Mouse (Mus musculus): ENCODE results near the gene Slc4a1ap.
"Not testable (repeated sequence)": the region's sequence is repeated elsewhere in the genome, so short reads cannot be mapped to it uniquely, and the experiment has no call there.

Gene Slc4a1ap

DNA sequence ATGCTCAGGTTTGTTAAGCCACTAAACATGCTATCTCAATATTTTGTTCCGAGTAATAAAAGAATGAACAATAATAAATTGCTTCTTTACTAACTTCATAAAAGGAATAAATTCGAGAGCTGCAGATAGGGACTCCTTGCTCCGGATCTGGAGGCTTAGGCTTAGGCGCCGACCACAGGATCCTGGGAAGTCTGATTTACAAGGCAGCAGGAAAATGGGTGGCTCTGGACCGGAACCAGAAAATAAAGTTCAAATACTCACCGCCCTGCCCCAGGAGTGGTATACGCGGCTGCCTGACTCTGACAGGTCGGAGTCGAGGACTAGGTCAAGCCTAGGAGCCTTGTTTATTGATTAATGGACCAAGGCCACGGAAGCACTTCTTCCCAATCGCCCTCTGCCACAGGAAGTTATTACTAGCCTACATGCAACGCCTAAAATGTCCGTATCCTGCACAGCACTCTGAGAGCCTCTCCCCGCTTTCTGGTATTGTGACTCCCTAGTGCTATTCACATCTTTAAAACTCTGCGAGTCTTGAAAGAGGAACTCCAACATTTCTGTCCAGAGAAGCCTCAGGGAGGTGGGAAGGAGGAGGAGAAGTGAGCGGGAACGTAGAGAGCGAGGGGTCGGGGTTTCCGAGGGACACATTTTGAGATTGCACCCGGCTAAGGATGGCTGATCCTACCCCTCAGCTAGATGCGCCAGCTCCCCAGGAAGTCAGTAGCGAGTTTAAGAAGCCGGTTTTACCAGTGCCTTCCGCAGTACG, at the start of gene Slc4a1ap:
Gene Slc4a1ap (plus strand): TSS at position 642 of the 763 bp plus-strand sequence.
- DNase-seq (ENCODE audit: extremely low read depth, low read depth, low spot score), result peak; percentile 21

GRCm38 (mm10) chr5:31480536-31480935, 46.3 kb upstream of the Slc4a1ap start:
- no peak for DNase-seq (ENCODE audit: extremely low read depth, low read depth, low spot score)

DNA sequence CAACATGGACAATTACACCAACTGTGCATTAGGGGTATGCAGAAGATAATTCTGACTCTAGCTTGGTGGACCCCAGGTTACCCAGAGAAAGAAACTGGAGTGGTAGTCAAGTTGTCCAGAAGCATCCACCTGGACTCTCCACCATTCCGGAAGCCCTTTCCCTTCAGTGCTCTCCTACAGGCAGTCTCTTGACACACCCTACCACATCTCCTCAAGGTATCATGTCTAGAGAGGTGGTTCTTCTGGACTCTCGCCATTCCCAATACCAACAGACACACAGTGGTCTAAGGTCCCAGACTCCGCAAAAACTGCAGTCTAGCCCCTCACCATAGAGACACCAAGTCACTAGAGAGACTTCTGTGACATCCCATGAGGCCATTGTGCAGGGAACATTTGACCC, 41.4 kb upstream of the Slc4a1ap start, which contains the start of gene 4930548H24Rik:
Gene 4930548H24Rik (plus strand): TSS at position 301 of the 400 bp plus-strand sequence.
- DNase-seq (ENCODE audit: extremely low read depth, low read depth, low spot score), result no peak

- no peak for DNase-seq (ENCODE audit: extremely low read depth, low read depth, low spot score)
Measured at GRCm38 (mm10) chr5:31487889-31488288, 38.9 kb upstream of the Slc4a1ap start.

DNA sequence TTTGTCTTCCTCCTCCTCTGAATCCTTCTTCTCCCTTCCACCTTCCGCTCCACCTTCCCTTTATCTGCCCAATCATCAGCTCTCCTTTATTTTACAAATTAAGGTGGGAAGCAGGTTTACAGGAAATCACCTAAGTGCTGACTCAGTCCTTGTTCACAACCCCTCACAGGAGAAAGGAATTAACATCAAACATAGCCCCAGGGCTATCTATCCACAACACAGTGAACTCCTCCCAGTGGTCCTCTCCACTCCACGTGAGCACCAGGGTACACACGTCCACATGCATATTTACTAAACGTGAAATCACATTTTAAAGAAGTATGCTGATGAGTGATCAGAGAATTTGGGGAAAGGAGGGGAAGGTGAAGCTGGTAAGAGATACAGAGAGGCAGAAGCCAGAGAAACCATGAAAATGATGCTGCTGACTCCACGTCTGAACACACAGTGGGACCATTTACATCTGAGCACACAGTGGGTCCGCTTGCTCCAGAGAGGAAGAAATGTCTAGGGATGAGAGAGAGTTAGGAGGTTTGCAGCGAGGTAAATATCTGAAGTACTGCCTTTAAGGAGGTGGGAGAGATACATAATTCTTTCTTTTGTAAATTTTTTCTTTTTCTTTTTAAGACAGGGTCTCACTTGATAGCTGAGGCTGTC, 37.6 kb upstream of the Slc4a1ap start:
- no peak for DNase-seq (ENCODE audit: extremely low read depth, low read depth, low spot score)

DNA sequence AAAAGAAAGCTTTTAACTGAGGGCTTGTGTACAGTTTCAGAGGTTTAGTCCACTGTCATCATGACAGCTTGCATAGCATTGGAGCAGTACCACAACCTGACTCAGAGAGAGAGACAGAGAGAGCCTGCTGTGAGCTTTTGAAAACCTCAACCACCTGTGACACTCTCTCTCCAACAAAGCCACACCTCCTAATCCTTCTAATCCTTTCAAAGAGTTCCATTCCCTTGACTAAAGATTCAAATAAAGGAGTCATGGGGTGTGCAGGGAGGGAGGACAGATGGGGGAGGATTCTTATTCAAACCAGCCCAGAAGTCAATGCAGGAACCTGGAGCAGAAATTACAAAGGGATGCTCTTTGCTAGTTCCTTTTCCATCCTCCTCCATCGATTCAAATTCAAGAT, 34.8 kb upstream of the Slc4a1ap start:
- DNase-seq (ENCODE audit: extremely low read depth, low read depth, low spot score), result no peak

DNA sequence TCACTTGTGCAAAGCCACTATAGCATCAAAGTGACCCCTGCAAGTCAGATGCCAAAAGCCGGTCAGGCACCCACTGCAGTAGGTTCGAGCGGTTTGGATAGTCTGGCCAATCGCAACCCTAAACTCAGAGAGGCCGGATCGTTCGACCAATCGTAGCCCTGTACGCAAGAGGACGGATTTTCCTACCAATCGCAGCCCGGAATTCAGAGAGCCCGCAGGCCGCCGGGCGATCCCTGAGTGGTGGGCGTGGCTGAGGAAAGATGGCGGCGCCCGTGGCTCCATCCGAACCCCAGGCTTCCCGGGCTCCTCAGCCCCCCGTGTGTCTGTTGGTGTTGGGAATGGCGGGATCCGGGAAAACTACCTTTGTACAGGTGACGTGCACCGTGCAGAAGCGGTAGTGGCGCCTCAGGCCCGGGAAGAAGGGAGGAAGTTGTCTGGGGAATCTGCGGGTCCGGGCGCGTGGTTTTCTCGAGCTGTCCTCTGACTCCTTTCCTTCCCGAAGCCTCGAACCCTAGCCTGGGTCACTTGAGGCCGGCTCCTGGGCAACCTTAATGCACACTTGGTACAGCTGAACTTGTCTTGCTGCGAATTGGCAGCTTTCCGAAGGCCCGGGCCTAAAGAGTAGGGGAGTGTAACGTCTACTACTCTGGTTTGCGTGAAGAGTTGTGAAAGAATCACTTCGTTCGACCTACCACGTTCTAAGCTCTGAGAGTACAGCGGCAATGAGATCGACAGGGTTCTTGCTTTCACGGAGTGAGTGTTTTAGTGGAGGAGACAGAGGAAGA, 32.1 kb upstream of the Slc4a1ap start, which contains the start of gene Gpn1:
Gene Gpn1 (plus strand): TSS at position 229 of the 785 bp plus-strand sequence.
- peak; percentile 45 for DNase-seq (ENCODE audit: extremely low read depth, low read depth, low spot score)

DNA sequence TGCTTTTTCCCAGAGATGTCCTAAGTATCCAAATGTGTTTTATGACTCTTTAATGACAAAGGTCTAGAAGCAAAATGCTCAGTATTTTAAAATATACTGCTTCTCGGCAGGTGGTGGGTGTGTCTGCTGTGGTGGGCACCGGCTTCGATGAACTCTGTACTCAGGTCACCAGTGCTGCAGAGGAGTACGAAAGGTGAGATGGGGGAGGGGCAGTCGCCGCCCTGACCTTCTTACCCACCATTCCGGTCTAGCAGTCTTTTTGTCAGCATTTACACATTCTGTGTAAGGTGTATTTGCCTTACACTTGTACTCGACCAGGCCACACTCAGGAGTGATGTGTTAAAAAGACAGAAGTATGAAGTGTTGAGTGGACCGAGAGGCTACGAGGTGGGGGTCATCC, 22.0 kb upstream of the Slc4a1ap start:
- DNase-seq (ENCODE audit: extremely low read depth, low read depth, low spot score), result no peak

DNA sequence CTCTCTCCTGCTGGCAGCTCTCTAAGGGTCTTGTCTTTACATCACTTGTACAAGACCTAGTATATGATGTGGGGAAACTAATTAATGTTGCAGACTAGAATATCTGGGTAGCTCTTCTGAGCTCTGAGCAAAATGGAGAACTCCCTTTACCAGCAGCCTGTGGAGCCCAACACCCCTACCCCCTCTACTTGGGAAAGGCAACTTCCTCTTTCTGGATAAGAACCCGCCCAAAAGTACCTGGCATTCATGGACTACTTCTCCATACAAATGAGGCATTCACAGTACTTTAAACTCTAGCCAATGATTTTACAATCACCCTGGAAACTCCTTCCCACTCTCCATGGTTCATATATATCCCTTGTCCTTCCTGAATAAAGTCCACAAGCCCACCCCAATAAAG, 14.3 kb upstream of the Slc4a1ap start:
- DNase-seq (ENCODE audit: extremely low read depth, low read depth, low spot score), result no peak

DNA sequence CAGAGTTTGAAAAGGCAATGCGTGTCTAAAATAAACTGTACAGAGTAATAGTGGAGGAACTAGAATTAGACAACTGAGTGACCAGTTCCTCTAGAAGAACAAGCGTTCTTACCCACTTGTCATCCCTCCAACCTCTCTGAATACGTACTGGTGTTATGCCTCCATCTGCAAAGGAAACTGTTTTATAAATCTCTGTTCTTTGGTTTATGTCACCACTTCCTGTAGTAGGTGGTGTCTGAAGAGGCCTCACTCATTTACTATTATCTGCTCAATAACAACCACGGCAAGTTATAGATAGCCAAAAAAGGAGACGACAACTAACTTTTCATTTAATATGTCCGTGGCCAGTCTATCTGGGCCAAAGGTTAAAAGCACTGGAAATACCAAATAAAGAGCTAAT, 6.2 kb upstream of the Slc4a1ap start:
- DNase-seq (ENCODE audit: extremely low read depth, low read depth, low spot score), result no peak

DNA sequence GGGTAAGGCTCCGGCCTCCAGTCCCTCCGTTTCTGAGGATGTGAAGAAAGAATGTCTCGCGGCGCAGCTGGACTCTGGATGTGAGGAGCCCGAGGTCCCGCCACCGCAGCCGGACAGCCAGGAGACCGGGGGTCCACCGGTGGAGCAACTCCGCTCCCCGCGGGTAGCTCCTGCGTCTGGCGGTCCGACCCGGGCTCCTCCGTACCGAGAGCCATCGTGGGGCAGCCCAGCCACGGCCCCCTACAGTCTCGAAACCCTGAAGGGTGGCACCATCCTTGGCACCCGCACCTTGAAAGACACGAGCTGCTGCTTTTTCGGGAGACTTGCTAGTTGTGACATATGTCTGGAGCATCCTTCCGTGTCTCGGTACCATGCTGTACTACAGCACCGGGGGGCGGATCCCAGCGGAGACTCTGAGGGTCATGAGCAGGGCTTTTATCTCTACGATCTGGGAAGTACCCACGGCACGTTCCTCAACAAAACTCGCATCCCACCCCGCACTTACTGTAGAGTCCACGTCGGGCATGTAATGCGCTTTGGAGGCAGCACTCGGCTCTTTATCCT, 404 bp downstream of the Slc4a1ap start:
- DNase-seq (ENCODE audit: extremely low read depth, low read depth, low spot score), result no peak

DNA sequence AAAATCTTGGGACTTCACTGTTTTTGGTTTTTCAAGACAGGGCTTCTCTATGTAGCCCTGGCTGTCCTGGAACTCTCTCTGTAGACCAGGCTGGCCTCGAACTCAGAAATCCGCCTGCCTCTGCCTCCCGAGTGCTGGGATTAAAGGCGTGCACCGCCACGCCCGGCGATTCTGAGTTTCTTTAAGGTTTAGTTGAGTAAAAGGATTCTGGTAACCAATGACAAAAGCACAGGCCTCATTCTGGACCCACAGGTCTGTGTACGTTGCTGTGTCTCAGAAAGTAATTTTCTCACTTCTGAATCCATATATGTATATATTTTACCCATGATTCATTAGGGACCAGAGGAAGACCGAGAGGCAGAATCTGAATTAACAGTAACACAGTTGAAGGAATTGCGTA, 912 bp downstream of the Slc4a1ap start, which contains the start of gene Supt7l:
Gene Supt7l (minus strand): TSS at position 101 of the 400 bp plus-strand sequence.
- not testable (repeated sequence) for DNase-seq (ENCODE audit: extremely low read depth, low read depth, low spot score)

DNA sequence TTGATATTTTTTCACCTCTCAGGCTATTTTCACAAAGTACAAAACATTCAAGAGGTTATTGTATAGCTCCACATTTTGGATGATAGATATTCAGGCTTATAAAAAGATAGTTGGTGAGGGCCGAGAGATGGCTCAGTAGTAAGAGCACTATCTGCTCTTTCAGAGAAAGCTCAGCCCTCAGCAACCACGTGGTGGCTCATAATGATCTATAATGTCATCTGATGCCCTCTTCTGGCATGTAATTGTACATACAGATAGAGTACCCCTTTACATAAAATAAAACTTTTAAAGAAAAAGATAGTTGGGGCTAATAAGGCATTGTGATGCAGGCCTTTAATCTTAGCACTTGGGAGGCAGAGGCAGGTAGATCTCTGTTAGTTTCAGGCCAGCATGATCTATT, 1.8 kb downstream of the Slc4a1ap start:
- no peak for DNase-seq (ENCODE audit: extremely low read depth, low read depth, low spot score)

DNA sequence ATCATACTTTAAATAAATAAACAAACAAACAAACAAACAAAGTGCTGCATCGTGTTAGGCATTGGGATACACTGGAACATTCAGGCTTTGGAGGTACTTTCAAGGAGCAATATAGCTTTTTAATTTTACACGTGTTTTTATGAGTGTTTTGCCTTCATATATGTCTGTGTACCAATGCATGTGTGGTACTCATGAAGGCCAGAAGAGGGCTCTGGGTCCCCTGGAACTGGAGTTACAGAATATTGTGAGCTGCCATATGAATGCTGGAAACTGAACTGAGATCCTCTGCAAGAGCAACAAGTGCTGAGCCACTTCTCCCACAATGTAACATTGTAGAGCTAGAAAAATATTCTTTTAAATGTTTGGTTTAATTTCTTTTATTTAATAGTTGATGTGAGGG, 8.4 kb downstream of the Slc4a1ap start:
- DNase-seq (ENCODE audit: extremely low read depth, low read depth, low spot score), result no peak

- DNase-seq (ENCODE audit: extremely low read depth, low read depth, low spot score), result no peak
Measured at GRCm38 (mm10) chr5:31559401-31559800, 32.6 kb downstream of the Slc4a1ap start.

- DNase-seq (ENCODE audit: extremely low read depth, low read depth, low spot score), result no peak
Measured at GRCm38 (mm10) chr5:31560352-31560751, 33.6 kb downstream of the Slc4a1ap start.

DNA sequence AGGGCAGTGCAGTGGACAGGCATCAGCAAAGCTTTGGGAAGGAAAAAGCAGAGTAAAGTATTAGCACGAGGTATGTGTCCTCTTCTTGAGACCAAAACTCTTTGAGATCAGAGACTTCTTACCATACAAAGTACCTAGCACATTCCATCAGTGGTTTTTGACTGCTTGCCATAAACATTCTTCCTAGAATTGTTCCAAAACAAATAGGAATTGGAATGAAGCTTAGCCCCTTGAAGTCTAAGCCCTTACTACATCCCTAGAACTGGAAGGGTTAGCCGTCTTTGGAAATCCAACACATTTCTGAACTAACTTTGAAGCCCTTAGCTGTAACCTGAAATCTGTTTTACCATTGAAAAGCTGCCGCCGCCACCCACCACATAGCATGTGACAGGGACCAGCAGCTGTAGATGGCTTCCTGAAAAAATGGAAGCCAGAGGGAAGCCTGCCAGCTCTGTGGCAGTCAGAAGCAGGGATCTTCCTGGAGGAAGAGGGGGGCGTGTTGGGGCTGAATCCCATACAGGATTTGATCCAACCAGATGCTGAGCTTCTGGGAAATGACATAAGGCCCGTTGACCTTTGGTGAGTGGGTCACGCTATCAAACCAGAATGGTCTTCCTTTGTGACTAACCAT, 35.4 kb downstream of the Slc4a1ap start:
- DNase-seq (ENCODE audit: extremely low read depth, low read depth, low spot score), result no peak

DNA sequence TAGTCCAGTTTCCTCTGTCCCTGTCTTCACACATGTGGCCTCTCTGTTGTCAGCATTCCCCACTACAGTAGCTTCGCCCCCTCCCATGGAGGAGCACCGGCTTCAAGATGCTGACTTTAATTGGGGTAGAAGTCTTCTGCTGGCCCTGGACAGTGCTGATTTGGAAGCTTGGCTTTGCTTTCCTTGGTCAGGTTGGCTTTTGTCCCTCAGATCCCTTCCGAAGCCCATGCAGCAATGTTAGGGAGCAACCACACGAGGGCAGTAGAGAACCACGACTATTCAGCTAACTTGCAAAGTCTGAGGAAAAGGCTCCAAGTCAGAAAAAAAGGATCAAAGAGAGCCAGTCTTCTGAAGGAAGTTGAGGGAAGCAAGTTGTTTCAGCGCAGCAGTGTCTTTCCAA, 36.7 kb downstream of the Slc4a1ap start:
- DNase-seq (ENCODE audit: extremely low read depth, low read depth, low spot score), result no peak

DNA sequence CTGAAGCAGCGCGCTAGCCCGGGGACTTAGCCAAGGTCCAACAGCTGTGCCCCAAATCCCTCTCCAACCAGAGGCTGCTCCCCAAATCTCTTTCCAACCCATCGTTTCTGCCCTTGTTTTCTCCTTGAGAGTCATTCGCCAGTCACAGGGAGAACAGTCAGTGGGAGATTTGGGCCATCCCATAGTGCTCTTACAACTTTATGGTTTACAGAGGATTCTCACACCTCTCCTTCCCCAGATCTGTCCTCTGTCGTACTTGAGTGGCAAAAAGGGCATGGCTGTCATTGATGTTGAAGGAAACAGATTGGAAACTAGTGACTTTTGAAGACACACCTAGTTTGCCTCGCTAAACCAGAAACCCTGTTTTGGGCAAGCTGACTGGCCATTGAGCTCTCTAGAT, 37.1 kb downstream of the Slc4a1ap start:
- no peak for DNase-seq (ENCODE audit: extremely low read depth, low read depth, low spot score)

DNA sequence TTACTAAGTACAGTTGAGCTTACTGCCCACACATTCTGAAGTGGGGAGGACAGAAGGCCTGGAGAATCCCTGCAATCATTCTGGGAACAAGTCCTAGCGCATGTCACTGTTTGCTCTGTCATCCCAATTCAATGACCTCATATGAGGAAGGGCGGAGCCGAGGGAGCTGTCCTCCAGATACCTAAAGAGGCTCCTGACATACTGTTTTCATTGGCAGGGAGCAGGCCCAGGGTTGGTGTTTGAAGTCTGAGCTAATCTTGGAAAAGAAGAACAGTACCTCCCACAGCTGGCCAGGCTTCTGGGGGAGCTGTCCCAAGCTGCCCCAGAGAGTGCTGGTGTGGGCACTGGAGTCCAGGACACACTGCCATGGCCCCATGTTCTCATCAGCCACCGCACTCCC, 38.2 kb downstream of the Slc4a1ap start:
- DNase-seq (ENCODE audit: extremely low read depth, low read depth, low spot score), result peak; percentile 80

GRCm38 (mm10) chr5:31566026-31566425, 39.2 kb downstream of the Slc4a1ap start:
- no peak for DNase-seq (ENCODE audit: extremely low read depth, low read depth, low spot score)
